Mouse (Mus musculus): ENCODE measurements around the gene Borcs7.

Gene Borcs7

GRCm38 (mm10) chr19:46662784-46663183, 26.9 kb upstream of the Borcs7 start:
- no peak for DNase-seq (ENCODE audit: low read depth, low spot score)

- no peak for DNase-seq (ENCODE audit: low read depth, low spot score)
Measured at GRCm38 (mm10) chr19:46665474-46665873, 24.2 kb upstream of the Borcs7 start.

GRCm38 (mm10) chr19:46667300-46667699, 22.4 kb upstream of the Borcs7 start:
- no peak for DNase-seq (ENCODE audit: low read depth, low spot score)

- no peak for DNase-seq (ENCODE audit: low read depth, low spot score)
Measured at GRCm38 (mm10) chr19:46668263-46668662, 21.4 kb upstream of the Borcs7 start.

GRCm38 (mm10) chr19:46669802-46670201, 19.9 kb upstream of the Borcs7 start:
- DNase-seq (ENCODE audit: low read depth, low spot score) = no peak

- peak; percentile 76 for DNase-seq (ENCODE audit: low read depth, low spot score)
Measured at GRCm38 (mm10) chr19:46670691-46671090, 19.0 kb upstream of the Borcs7 start.

GRCm38 (mm10) chr19:46672766-46673418, 16.8 kb upstream of the Borcs7 start, which contains the start of gene Cyp17a1:
Cyp17a1 (minus strand) TSS chr19:46673172.
- no peak for DNase-seq (ENCODE audit: low read depth, low spot score)

- no peak for DNase-seq (ENCODE audit: low read depth, low spot score)
Measured at GRCm38 (mm10) chr19:46675641-46676040, 14.1 kb upstream of the Borcs7 start.

- no peak for DNase-seq (ENCODE audit: low read depth, low spot score)
Measured at GRCm38 (mm10) chr19:46679720-46680383, 9.9 kb upstream of the Borcs7 start.

- no peak for DNase-seq (ENCODE audit: low read depth, low spot score)
Measured at GRCm38 (mm10) chr19:46690387-46690786, 681 bp downstream of the Borcs7 start.

- DNase-seq (ENCODE audit: low read depth, low spot score) = no peak
Measured at GRCm38 (mm10) chr19:46691078-46691477, 1.4 kb downstream of the Borcs7 start.

- no peak for DNase-seq (ENCODE audit: low read depth, low spot score)
Measured at GRCm38 (mm10) chr19:46693146-46693545, 3.4 kb downstream of the Borcs7 start.

- DNase-seq (ENCODE audit: low read depth, low spot score) = no peak
Measured at GRCm38 (mm10) chr19:46696482-46696881, 6.8 kb downstream of the Borcs7 start.

GRCm38 (mm10) chr19:46696943-46697342, 7.2 kb downstream of the Borcs7 start:
- no peak for DNase-seq (ENCODE audit: low read depth, low spot score)

GRCm38 (mm10) chr19:46697840-46698517, 8.3 kb downstream of the Borcs7 start:
- DNase-seq (ENCODE audit: low read depth, low spot score) = peak; percentile 23

- DNase-seq (ENCODE audit: low read depth, low spot score) = no peak
Measured at GRCm38 (mm10) chr19:46699011-46699481, 9.3 kb downstream of the Borcs7 start.

- no peak for DNase-seq (ENCODE audit: low read depth, low spot score)
Measured at GRCm38 (mm10) chr19:46701156-46701555, 11.4 kb downstream of the Borcs7 start.

GRCm38 (mm10) chr19:46705779-46706495, 16.2 kb downstream of the Borcs7 start:
- no peak for DNase-seq (ENCODE audit: low read depth, low spot score)

- no peak for DNase-seq (ENCODE audit: low read depth, low spot score)
Measured at GRCm38 (mm10) chr19:46706540-46707295, 17.0 kb downstream of the Borcs7 start.

GRCm38 (mm10) chr19:46707296-46708151, 17.8 kb downstream of the Borcs7 start, which contains the start of gene As3mt:
As3mt (plus strand) TSS chr19:46707458.
- DNase-seq (ENCODE audit: low read depth, low spot score) = peak; percentile 82
